In genomic region chr7:136664424-136665082, GRCm38 (mm10) we compare ENCODE assay signal across 11 mouse cellular contexts.
"Had no signal": no experiment of that assay in that cellular context is flagged by ENCODE, and none has a peak within 500 bp of the region (broad histone marks: within the 10 kb centered on the region; RNA-seq: fewer than 3 reads in every experiment).

No protein-coding gene starts in this region.

- H3K9ac ChIP-seq: hindbrain, embryonic 15.5 days; liver, embryonic 13.5 days; liver, postnatal 0 days; neural tube, embryonic 12.5 days had no signal

- H3K4me3 ChIP-seq: hindbrain, embryonic 15.5 days; liver, embryonic 13.5 days; myocyte; neural tube, embryonic 12.5 days had no signal

- H3K4me1 ChIP-seq: liver, embryonic 13.5 days had no signal

- H3K4me2 ChIP-seq: hindbrain, embryonic 15.5 days; liver, embryonic 13.5 days; neural tube, embryonic 12.5 days had no signal

- DNase-seq: layer of hippocampus, adult 9-11 months; liver; liver, embryonic 13.5 days; liver, postnatal 0 days; midbrain, embryonic 14.5 days; thymus, postnatal 4 days had no signal

- H3K36me3 ChIP-seq: hindbrain, embryonic 15.5 days; liver, embryonic 13.5 days; neural tube, embryonic 12.5 days had no signal

- ATAC-seq: intestine, embryonic 16.5 days; liver, postnatal 0 days had no signal

- H3K27ac ChIP-seq: hindbrain, embryonic 15.5 days; liver, embryonic 13.5 days; neural tube, embryonic 12.5 days; stomach, postnatal 0 days had no signal

- H3K9me3 ChIP-seq: hindbrain, embryonic 15.5 days; liver, embryonic 13.5 days; neural tube, embryonic 12.5 days had no signal

- H3K27me3 ChIP-seq: hindbrain, embryonic 15.5 days; liver, embryonic 13.5 days; neural tube, embryonic 12.5 days had no signal
